Mouse (Mus musculus) lung, embryonic 14.5 days (tissue): Measurements from ENCODE around the gene Palld. TPM values are rescaled to one million over a fixed set of nuclear protein-coding genes. Genes with fewer than 3 reads are reported as not detected.

Source experiments
- ATAC-seq: fragments of 200-750 bp; cut with Nextera tagmentation; 2 replicates; pipeline ENCODE4 v1.8.0; 2017; ENCODE audit warnings: mild to moderate bottlenecking, moderate TSS enrichment, moderate library complexity; ENCODE audit not compliant: insufficient read depth
- DNase-seq: peaks from one replicate; pipeline ENCODE4 v3.0.0-alpha.2; 2015
- H3K27ac ChIP-seq: fragments of 300-500 bp; sonication (generic); 2 replicates; pipeline ENCODE4 v1.5.1; 2014; ENCODE audit warnings: low read depth, mild to moderate bottlenecking, moderate library complexity
- H3K27me3 ChIP-seq: fragments of 300-500 bp; sonication (generic); 2 replicates; pipeline ENCODE4 v1.6.1; 2014; ENCODE audit warnings: low read length, control low read depth; ENCODE audit not compliant: insufficient read depth
- H3K36me3 ChIP-seq: fragments of 300-500 bp; sonication (generic); 2 replicates; pipeline ENCODE4 v1.6.1; 2014; ENCODE audit warnings: control low read depth; ENCODE audit not compliant: insufficient read depth
- H3K4me1 ChIP-seq: fragments of 300-500 bp; sonication (generic); 2 replicates; pipeline ENCODE4 v1.6.1; 2014; ENCODE audit warnings: antibody characterized with exemption, control low read depth; ENCODE audit not compliant: insufficient read depth
- H3K4me2 ChIP-seq: fragments of 300-500 bp; sonication (generic); 2 replicates; pipeline ENCODE4 v1.6.1; 2014; ENCODE audit warnings: mild to moderate bottlenecking
- H3K4me3 ChIP-seq: fragments of 300-500 bp; sonication (generic); 2 replicates; pipeline ENCODE4 v1.5.1; 2014; ENCODE audit warnings: low read depth, low read length
- H3K9ac ChIP-seq: fragments of 300-500 bp; sonication (generic); 2 replicates; pipeline ENCODE4 v1.6.1; 2014
- H3K9me3 ChIP-seq: fragments of 300-500 bp; sonication (generic); 2 replicates; pipeline ENCODE4 v1.6.1; 2016; ENCODE audit warnings: low read depth, low read length, control low read depth
- CTCF ChIP-seq: IDR thresholded peaks from 2 replicates; pipeline ENCODE4 v1.5.1; 2016; ENCODE audit warnings: antibody characterized with exemption, low read depth
- WGBS: fragments of 180-500 bp; shearing (Covaris S2); extraction: QIAGEN DNeasy Blood & Tissue Kit; methylation state at CpG from one replicate; pipeline ENCODE4 v1.1.7; 2014; 5-methylcytosine and 5-hydroxymethylcytosine counted together
- polyA plus RNA-seq: library from polyadenylated mRNA; unstranded; fragments of >200 nt; fragmentation: Nextera tagmentation; extraction: Ambion mirVana; gene quantifications from 2 replicates; pipeline ENCODE4 v1.2.1, GENCODE M21; 2014

The Palld gene
- polyA plus RNA-seq, 1 experiment from 2014 or later = 85.0 TPM

DNA sequence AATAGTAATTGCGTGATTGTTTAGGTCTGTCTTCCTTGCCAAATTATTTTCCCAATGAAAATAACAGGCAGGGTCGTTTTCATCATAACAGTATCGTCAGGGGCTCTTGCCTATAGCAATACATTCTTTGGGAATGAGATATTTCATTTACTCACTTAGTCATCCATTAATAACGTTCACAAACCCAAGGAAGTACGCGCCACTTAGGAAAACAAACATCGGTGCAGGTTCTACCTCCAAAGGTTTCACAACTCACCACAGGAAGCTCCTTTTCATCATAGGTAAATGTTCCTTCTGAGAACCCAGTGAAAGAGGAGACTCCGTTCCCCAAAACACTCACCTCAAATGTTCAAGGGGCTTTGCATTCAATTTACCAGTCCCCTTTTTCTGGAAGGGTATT, 423.7 kb downstream of the Palld start:
- ATAC-seq = peak; percentile 28; the same call in 1 of the 2 replicates
- Histone ChIP-seq H3K4me2 (no peak overlapping the region), H3K4me3 (no peak overlapping the region), H3K4me1 (no peaks in the 10 kb centered on the region), H3K9me3 (no peaks in the 10 kb centered on the region), H3K27me3 (no peaks in the 10 kb centered on the region), H3K27ac (no peak overlapping the region), H3K9ac (no peak overlapping the region), H3K36me3 (no peaks in the 10 kb centered on the region)
- peak; percentile 35 for DNase-seq
- 48% methylated on average over 8 of the region's 8 CpGs for WGBS
- no peak for TF ChIP-seq CTCF

DNA sequence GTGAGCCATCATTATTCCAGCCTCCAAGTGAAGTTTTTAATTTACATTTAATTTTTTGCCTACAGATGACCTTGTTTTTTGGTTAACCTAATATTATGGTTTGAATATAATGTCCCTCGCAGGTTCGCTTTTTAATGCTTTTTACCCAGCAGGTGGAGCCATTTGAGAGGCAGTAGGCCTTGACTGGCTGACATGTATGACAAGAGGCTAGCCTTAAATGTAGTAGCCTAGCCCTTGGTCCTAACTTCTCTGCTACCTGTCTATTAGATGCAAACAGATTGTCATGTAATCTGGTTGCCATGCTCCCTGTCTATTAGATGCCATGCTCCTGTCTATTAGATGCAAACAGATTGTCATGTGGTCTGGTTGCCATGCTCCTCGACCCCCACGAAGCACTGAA, 424.3 kb downstream of the Palld start:
- TF ChIP-seq CTCF = 0 out of 2 replicates have a peak, but pooled peaks have one; percentile 11
- Histone ChIP-seq H3K27ac (no peak overlapping the region), H3K4me2 (no peak overlapping the region), H3K36me3 (no peaks in the 10 kb centered on the region), H3K4me1 (no peaks in the 10 kb centered on the region), H3K27me3 (no peaks in the 10 kb centered on the region), H3K9me3 (no peaks in the 10 kb centered on the region), H3K4me3 (no peak overlapping the region), H3K9ac (no peak overlapping the region)
- no peak for DNase-seq
- WGBS = 88% methylated on average over 4 of the region's 4 CpGs
- no peak for ATAC-seq

DNA sequence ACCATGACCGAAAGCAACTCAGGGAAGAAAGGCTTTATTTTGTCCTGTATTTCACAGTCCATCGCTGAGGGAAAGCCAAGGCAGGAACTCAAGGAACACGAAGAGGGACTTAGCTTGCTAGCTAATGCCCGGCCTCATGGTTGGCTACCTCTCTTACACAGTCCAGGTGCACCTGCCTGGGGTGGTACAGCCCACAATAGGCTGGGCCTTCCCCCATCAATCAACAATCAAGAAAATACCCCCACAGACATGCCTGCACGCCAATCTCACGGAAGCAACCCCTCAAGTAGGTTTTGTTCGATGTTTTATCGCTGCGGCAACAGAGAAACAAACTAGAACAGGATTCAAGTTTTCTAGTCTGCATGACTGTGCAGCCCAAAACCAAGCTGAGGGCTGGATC, 426.3 kb downstream of the Palld start:
- no peak for DNase-seq
- no peaks in the 10 kb centered on the region for H3K36me3 ChIP-seq
- no peak overlapping the region for H3K4me2 ChIP-seq
- no peak overlapping the region for H3K27ac ChIP-seq
- no peak overlapping the region for H3K9ac ChIP-seq
- no peak overlapping the region for H3K4me3 ChIP-seq
- no peak for TF ChIP-seq CTCF
- H3K9me3 ChIP-seq = no peaks in the 10 kb centered on the region
- H3K27me3 ChIP-seq = no peaks in the 10 kb centered on the region
- no peak for ATAC-seq
- WGBS = 70% methylated on average over 9 of the region's 9 CpGs
- no peaks in the 10 kb centered on the region for H3K4me1 ChIP-seq

DNA sequence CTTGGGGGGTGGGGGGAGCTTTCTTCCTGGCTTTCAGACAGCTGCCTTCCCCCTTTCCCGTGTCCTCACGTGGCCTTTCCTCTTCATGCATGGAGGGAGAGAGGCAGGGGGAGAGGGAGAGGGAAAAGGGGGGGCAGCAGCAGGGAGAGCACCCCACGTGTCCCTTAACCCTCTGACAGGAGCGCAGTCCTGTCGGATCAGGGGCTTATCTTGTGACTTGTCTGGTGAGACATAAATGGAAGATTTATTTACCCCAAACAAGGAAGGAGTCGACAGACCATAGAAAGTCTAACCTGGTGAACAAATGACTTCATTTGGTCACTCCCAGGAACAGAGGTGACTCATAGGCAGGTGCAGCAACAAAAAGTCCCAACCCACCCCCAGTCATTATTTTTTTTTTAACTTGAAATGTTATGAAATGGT, 427.2 kb downstream of the Palld start:
- Histone ChIP-seq H3K27ac (no peak overlapping the region), H3K4me3 (no peak overlapping the region), H3K4me1 (no peaks in the 10 kb centered on the region), H3K9me3 (no peaks in the 10 kb centered on the region), H3K27me3 (no peaks in the 10 kb centered on the region), H3K4me2 (no peak overlapping the region), H3K9ac (no peak overlapping the region), H3K36me3 (no peaks in the 10 kb centered on the region)
- no peak for DNase-seq
- TF ChIP-seq CTCF = no peak
- no peak for ATAC-seq
- 24% methylated on average over 6 of the region's 6 CpGs for WGBS

DNA sequence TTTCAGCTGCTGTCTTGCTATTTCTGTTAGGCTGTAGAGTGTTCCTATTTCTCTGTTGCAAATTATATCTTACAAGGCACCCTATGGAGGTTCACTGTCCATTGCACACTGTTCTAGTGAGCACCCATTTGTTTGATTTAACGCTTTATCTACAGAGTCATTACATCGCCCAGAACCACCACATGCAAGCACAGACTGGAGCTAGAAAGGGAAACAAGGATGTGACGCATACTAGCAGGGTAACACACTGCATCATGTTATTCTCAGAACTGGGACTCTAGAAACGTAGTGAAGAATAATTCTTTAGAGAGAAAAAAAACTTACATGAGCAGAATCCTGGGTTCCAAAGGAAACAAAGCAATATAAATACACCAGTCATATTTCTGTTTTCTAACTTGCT, 432.3 kb downstream of the Palld start:
- no peak for ATAC-seq
- no peaks in the 10 kb centered on the region; the same call in 1 of the 2 replicates for H3K4me1 ChIP-seq
- H3K27ac ChIP-seq = no peak overlapping the region
- no peaks in the 10 kb centered on the region for H3K36me3 ChIP-seq
- DNase-seq = no peak
- TF ChIP-seq CTCF = no peak
- no peak overlapping the region for H3K4me2 ChIP-seq
- H3K27me3 ChIP-seq = no peaks in the 10 kb centered on the region
- H3K4me3 ChIP-seq = no peak overlapping the region
- WGBS = 79% methylated on average over 4 of the region's 4 CpGs
- no peak overlapping the region for H3K9ac ChIP-seq
- no peaks in the 10 kb centered on the region for H3K9me3 ChIP-seq

DNA sequence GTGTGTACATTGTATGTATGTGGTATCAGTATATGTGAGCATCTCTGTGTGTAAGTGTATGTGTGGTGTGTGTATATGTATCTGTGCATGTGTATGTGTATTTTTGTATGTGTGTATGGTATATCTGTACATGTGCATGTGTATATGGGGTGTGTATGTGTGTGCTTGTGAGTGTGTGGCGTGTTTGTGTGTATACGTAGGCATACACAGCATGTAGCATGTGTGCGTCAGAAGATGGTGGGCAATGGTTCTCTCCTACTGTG, 435.0 kb downstream of the Palld start:
- Histone ChIP-seq H3K4me3 (no peak overlapping the region), H3K4me2 (no peak overlapping the region), H3K4me1 (no peaks in the 10 kb centered on the region; the same call in 1 of the 2 replicates), H3K9me3 (no peaks in the 10 kb centered on the region), H3K27me3 (no peaks in the 10 kb centered on the region), H3K36me3 (no peaks in the 10 kb centered on the region), H3K27ac (no peak overlapping the region), H3K9ac (no peak overlapping the region)
- TF ChIP-seq CTCF = no peak
- ATAC-seq (no peak; the same call in 1 of the 2 replicates), DNase-seq (no peak)
- 88% methylated on average over 3 of the region's 3 CpGs for WGBS

DNA sequence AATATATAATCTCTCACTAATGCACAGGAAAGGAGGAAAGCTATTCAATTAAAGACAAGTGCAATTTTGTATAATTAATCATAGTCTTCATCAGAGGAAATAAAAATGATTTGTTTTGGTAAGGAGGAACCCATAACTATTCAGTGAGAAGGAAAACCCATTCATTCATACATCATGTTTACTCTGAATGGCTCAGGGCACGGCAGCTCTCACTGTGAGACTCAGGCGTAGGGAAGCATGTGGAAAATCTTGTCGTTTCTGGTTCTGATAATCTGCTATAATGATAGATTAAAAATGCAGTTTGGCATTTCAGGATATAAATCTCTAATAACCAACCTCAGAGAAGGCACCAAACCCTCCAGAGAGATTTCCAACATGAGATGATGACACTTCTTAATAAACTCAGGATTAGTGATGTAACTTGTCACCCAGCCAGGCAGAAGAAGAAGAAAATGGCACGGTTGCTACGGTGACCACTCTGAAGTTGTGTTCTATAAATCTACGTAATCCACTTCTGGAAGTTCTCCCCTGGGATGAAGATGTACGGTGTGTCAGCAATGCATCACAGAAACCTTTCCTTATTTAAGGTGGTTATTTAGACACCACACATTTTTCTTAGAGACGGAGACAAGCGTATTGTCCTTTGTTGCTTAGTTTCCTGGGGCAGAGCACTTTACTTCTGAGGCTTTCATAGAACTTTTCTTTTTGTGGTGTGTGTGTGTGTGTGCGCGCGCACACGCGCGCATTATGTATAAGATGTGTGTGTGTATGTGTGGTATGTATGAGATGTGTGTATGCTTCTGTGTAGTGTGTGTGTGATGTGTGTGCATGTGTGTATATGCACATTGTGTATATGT, 435.6 kb downstream of the Palld start:
- DNase-seq = no peak
- no peaks in the 10 kb centered on the region for H3K27me3 ChIP-seq
- H3K9me3 ChIP-seq = no peaks in the 10 kb centered on the region
- H3K9ac ChIP-seq = no peak overlapping the region
- no peak overlapping the region for H3K27ac ChIP-seq
- no peak; the same call in 1 of the 2 replicates for ATAC-seq
- no peak overlapping the region for H3K4me2 ChIP-seq
- H3K4me3 ChIP-seq = no peak overlapping the region
- 78% methylated on average over 15 of the region's 15 CpGs for WGBS
- no peak for TF ChIP-seq CTCF
- H3K36me3 ChIP-seq = no peaks in the 10 kb centered on the region
- no peaks in the 10 kb centered on the region; the same call in 1 of the 2 replicates for H3K4me1 ChIP-seq
